Mouse (Mus musculus) cortical plate, adult 2 months (tissue): ENCODE data around the gene Dazap1.

ENCODE experiments used
- CTCF ChIP-seq: fragments of 200-500 bp; IDR thresholded peaks from 2 replicates; pipeline ENCODE4 v1.5.1; 2011; ENCODE audit warnings: mild to moderate bottlenecking, control low read depth, low read length; ENCODE audit not compliant: insufficient read depth; ENCODE audit errors: extremely low read depth
- POLR2A ChIP-seq: fragments of 200-500 bp; IDR thresholded peaks from 2 replicates; pipeline ENCODE4 v1.6.1; 2011; ENCODE audit warnings: mild to moderate bottlenecking, low read length, control low read depth; ENCODE audit not compliant: insufficient read depth; ENCODE audit errors: extremely low read depth

DNA sequence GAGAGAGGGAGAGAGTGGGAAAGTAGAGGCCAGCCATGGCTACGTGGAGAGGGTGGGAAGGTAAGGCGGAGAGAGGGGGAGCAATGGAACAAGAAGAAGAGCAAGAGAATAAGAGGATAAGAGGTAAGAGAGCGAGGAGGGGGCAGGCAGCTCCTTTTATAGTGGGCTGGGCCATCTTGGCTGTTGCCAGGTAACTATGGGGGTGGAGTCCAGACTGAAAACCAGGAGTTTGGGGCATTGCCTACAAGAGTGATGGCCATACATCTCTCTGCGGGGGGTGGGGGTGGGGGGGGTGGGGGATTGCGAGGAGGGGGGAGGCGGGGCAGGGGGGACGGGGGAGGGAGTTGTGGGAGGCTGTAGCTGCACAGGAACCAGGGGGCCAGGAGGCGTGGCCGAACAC lies 40.6 kb upstream of the Dazap1 start:
- TF ChIP-seq POLR2A (no peak), CTCF (no peak)
